Mouse (Mus musculus) urinary bladder, postnatal 25 days (tissue): Measurements from ENCODE around the gene Nfatc2ip.

Source experiments
- DNase-seq: peaks from one replicate; pipeline ENCODE4 v3.0.0; 2022; ENCODE audit warnings: low spot score

Nfatc2ip gene

DNA sequence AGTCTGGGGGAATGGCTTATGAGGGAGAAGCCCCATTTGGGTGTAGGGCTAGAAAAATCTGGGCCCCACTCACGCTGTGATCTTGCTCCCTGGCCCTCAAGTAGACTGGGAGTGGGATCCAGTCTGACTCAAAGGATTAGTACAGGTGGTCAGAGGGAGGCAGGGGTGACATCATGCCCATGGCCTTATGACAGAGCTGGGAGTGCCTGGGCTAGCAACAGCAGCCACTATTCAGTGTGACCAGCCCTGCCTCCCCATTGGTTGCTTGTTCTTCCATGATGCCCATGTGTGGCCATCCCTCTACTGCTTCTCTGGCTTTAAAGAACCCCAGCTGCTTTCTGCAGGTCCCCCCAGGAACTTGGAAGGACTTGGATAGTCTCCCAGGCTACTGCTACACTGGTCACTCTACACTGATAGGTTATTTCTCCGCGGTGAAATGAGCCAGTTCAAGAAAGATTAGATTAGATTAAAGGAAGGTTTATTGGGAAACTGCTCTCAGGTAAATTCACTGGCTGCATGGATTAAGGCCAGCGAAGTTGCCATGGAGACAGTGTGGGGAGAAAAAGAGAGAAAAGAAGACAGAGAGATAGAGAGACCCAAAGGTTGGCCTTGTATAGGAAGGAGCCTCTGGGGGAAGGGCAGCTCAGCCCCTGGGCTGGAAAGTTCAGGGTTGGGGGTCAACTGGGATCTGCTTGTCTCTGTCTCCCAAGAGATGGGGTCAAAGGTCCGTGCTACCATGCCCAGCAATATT is 40.5 kb downstream of the Nfatc2ip start:
- no peak for DNase-seq

DNA sequence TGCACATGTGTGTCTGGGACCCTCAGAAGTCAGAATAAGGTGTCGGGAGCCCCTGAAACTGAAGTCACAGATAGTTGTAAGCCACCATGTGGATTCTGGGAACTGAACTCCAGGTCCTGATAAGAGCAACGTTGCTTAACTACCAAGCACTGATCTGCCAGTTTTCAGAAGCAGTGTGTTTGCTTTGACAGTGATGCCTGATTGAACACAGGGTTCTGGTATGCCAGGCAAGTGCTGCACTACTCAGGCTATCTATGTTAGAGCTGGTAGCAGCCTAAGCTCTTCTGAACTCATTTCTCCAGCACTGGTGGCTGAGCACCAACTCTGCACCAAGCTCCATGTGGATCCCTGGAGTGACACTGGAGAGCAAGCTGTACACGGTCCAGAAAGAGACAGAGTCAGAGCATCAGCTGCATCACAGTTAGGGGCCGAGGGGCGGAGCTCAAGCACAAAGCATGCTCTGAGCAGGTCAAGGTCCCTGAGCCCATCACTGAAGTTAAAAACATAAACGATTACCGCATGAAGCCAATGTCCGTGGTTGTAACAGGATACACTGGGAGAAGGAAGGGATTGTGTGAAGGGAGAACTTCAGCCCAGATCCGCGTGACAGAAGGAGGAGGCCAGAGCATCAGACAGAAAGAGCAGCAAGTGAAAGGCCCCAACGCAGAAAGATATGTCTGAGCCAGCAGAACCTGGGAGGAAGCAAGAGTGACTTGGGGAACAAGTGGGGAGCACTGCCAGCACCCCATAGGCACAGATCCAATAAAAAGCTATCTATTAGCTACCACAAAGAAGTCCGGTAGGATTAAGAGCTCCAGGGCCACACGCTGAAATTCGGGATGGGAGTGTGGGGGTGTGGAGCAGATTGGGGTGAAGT is 41.6 kb downstream of the Nfatc2ip start:
- DNase-seq: no peak

DNA sequence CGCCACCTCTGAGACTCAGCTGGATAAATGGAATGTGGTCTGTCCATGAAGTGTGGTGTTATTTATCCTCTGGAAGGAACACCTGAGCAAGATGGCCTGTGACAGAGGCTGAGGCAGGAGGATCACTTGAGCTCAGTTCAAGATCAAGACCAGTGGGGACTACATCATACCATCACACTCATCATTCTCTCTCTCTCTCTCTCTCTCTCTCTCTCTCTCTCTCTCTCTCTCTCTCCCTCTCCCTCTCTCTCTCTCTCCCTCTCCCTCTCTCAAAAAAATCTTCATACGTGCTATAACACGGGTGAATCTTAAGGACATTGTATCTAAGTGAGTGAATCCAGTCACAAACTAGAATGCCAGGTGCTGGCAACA is 42.6 kb downstream of the Nfatc2ip start:
- no peak for DNase-seq

GRCm38 (mm10) chr7:126353251-126353993 is 43.1 kb downstream of the Nfatc2ip start:
- no peak for DNase-seq

GRCm38 (mm10) chr7:126351419-126351951 is 45.1 kb downstream of the Nfatc2ip start:
- no peak for DNase-seq

- no peak for DNase-seq
These were observed 45.7 kb downstream of the Nfatc2ip start for GRCm38 (mm10) chr7:126350748-126351418.

DNA sequence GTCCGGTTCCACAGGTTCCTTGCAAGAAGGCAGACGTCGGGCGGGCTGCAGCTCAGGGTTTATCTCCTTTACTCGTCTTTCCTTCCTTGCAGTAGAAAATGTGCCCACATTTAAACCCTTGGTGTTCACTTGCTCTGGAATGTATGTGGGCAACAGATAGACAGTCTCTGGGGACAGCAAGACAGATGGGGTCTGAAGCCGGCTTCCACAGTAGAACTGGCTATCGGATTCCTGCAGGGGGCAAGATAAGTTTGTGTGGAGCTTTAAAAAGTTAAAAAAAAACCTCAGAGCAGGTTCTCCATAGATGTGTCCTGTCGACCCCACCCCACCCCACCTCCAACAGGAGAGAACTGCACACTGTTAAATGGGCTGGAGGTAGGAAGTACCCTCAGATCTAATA is 48.2 kb downstream of the Nfatc2ip start:
- no peak for DNase-seq

- DNase-seq: no peak
These were observed 49.4 kb downstream of the Nfatc2ip start for GRCm38 (mm10) chr7:126347098-126347497.

GRCm38 (mm10) chr7:126345969-126346368 is 50.6 kb downstream of the Nfatc2ip start:
- DNase-seq: no peak

DNA sequence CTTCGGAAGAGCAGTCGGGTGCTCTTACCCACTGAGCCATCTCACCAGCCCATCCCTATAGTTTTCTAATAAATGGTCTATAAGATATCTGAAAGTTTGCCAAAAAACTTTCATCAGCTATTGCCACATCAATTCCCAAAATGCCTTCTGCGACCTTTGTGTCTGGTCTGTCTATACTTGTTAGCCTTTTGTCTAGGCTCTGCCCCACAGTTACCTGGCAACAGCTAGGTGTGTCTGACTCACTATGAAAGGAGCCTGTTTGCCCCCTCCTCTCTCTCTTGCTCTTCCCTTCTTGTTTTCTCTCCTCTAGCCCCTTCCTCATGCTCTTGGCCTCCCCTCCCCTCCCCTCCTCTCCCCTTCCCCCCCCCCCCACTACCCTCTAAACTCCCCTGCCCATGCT is 51.0 kb downstream of the Nfatc2ip start:
- DNase-seq: no peak

DNA sequence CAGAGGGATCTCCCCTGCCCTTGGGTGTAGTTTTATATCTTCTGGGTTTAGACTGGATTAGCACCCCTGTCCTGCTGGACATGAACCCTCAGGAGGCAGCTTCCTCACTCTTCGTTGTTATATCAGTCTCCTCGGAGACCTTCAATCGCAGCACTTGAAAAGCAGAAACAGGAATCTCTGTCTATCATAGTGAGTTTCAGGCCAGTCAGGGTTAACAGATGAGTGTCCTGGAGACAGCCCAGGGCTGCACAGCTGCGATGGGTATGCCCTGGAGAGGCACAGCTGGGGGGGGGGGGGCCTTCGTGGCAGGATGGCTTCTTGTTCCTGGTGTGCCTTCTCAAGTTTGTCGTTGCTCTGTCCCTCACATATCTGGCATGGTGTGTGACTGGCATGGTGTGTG is 55.6 kb downstream of the Nfatc2ip start:
- no peak for DNase-seq

- no peak for DNase-seq
These were observed 56.3 kb downstream of the Nfatc2ip start for GRCm38 (mm10) chr7:126340206-126340618.

GRCm38 (mm10) chr7:126339521-126339971 is 57.0 kb downstream of the Nfatc2ip start:
- no peak for DNase-seq

DNA sequence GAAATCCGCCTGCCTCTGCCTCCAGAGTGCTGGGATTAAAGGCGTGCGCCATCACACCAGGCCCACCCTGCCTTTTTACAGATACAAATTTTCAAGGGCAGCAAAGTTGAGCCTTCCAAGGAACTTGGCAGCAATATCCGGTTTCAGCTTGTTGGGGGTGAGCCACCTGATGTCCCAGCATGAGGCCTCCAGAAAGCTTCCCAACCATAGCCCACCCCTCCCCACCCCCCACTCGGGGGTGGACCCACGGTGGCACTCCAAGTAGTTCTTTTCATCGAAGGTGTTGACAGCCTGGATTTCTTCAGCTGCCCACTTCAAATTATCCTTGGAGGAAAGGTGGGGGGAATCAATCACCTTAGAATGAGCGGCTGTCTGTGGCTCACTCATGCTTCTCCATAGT is 57.6 kb downstream of the Nfatc2ip start:
- no peak for DNase-seq

- no peak for DNase-seq
These were observed 61.0 kb downstream of the Nfatc2ip start for GRCm38 (mm10) chr7:126335556-126335955.
